Mouse (Mus musculus): ENCODE results near the gene Gm8374. TPM values are rescaled to one million over a fixed set of nuclear protein-coding genes. Genes with fewer than 3 reads are reported as not detected.
"Not testable (repeated sequence)": the region's sequence is repeated elsewhere in the genome, so short reads cannot be mapped to it uniquely, and the experiment has no call there.

The Gm8374 gene
- not detected for total RNA-seq (2021)
- long read RNA-seq, experiment 1: 0 reads
- long read RNA-seq, experiment 2: 0 reads

GRCm38 (mm10) chr14:7365034-7365433, at the start of gene Gm8374:
Gm8374 (minus strand) TSS chr14:7365134.
- not testable (repeated sequence) for DNase-seq

DNA sequence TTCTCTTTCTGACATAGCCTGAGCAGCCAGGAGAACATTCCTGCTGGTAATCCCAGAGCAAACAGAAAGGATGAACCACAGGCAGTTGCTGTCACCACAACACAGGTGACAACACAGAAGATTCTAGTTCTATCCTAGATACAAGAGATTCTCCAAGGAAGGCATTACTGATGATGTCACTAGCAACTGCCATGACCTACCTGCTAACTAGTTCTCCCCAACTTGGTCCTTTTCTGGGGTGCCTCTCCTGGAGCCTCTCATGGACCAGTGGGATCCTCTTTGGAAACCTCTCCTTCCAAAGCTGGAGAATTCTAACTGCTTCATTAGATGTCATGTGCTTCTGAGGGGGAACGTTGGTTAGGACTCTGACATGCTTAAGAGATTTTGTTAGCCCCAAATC, 32.6 kb downstream of the Gm8374 start, which contains the start of gene Gm5797:
Gene Gm5797, minus strand, starts transcription at position 101 of the 400 bp plus-strand sequence.
- DNase-seq: not testable (repeated sequence)

GRCm38 (mm10) chr14:7315093-7315492, 49.8 kb downstream of the Gm8374 start:
- DNase-seq: peak; percentile 2

DNA sequence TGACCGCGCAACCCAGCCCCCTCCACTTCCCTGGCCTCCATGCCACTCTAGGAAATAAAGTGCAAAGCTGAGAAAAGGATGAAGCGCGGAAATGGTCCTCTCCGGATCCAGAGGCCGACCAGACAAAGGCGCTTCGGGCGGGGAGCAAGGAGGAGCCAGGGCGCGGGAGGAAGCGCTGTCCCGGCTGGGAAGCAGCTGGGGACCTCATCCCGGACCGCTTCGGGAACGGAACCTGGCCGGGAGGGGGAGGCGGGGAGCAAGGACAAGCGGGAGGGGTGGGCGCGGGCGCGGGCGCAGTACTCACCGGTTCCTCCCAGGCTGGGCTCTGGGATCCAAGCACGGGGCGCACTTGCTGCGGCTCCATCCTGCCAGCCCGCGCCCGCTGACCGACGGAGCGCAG, 50.3 kb downstream of the Gm8374 start, which contains the start of gene Gm3739:
Gene Gm3739, minus strand, starts transcription at position 389 of the 400 bp plus-strand sequence.
- DNase-seq: peak; percentile 2

Other genes starting within 250 kb of the Gm8374 start
- gene Gm6676, start 239.7 kb downstream of the Gm8374 start, total RNA-seq (2021): not detected
- gene Gm3512, start 190.6 kb downstream of the Gm8374 start, total RNA-seq (2021): under 1 TPM; 0.45 to 0.76 TPM
- not detected for gene Gm16434, start 170.6 kb downstream of the Gm8374 start, total RNA-seq (2021)
- gene Gm3727, start 100.4 kb downstream of the Gm8374 start, total RNA-seq (2021): not detected
- under 1 TPM; 0.39 to 0.55 TPM for gene Gm3739, start 50.1 kb downstream of the Gm8374 start, total RNA-seq (2021)
- not detected for gene Gm5797, start 32.7 kb downstream of the Gm8374 start, total RNA-seq (2021)
- gene Gm3755, start 85.8 kb upstream of the Gm8374 start, total RNA-seq (2021): under 1 TPM in 1 of 2 experiments, not detected in 1; 0.24 TPM
- under 1 TPM in 1 of 2 experiments, not detected in 1; 0.21 TPM for gene Gm3752, start 118.6 kb upstream of the Gm8374 start, total RNA-seq (2021)
- gene Gm3558, start 203.4 kb upstream of the Gm8374 start, total RNA-seq (2021): 1 to 10 TPM; 2.7 to 4.5 TPM
- not detected for gene Gm10338, start 230.5 kb upstream of the Gm8374 start, total RNA-seq (2021)